Mouse (Mus musculus): ENCODE results near the gene Memo1. TPM values are rescaled to one million over a fixed set of nuclear protein-coding genes. Genes with fewer than 3 reads are reported as not detected.
"Not testable (repeated sequence)": the region's sequence is repeated elsewhere in the genome, so short reads cannot be mapped to it uniquely, and the experiment has no call there.

Gene Memo1
- total RNA-seq, 2 experiments from 2014 or later: 88.3 to 94.1 TPM

GRCm38 (mm10) chr17:74265156-74265505, 30.2 kb downstream of the Memo1 start:
- no peak for DNase-seq (ENCODE audit: low spot score in 2 of 2)

GRCm38 (mm10) chr17:74264333-74265155, 30.8 kb downstream of the Memo1 start:
- DNase-seq (ENCODE audit: low spot score in 2 of 2): no peak

GRCm38 (mm10) chr17:74262415-74262814, 32.9 kb downstream of the Memo1 start:
- no peak for DNase-seq (ENCODE audit: low spot score in 2 of 2)

- peak in 1 of 2 experiments; percentile 6 for DNase-seq (ENCODE audit: low spot score in 2 of 2)
Observed at GRCm38 (mm10) chr17:74245284-74245683, 50.0 kb downstream of the Memo1 start.

- no peak for DNase-seq (ENCODE audit: low spot score in 2 of 2)
Observed at GRCm38 (mm10) chr17:74242788-74243187, 52.5 kb downstream of the Memo1 start.

GRCm38 (mm10) chr17:74240322-74240721, 55.0 kb downstream of the Memo1 start:
- no peak for DNase-seq (ENCODE audit: low spot score in 2 of 2)

- no peak for DNase-seq (ENCODE audit: low spot score in 2 of 2)
Observed at GRCm38 (mm10) chr17:74228131-74228759, 67.1 kb downstream of the Memo1 start.

GRCm38 (mm10) chr17:74217304-74217703, 78.0 kb downstream of the Memo1 start:
- DNase-seq (ENCODE audit: low spot score in 2 of 2): no peak

GRCm38 (mm10) chr17:74212831-74213524, 82.3 kb downstream of the Memo1 start:
- DNase-seq (ENCODE audit: low spot score in 2 of 2): not testable (repeated sequence)

- DNase-seq (ENCODE audit: low spot score in 2 of 2): no peak
Observed at GRCm38 (mm10) chr17:74209143-74209908, 86.0 kb downstream of the Memo1 start.

- DNase-seq (ENCODE audit: low spot score in 2 of 2): no peak
Observed at GRCm38 (mm10) chr17:74195943-74196342, 99.4 kb downstream of the Memo1 start.

GRCm38 (mm10) chr17:74194755-74195154, 100.6 kb downstream of the Memo1 start:
- DNase-seq (ENCODE audit: low spot score in 2 of 2): no peak

- DNase-seq (ENCODE audit: low spot score in 2 of 2): no peak
Observed at GRCm38 (mm10) chr17:74193463-74193862, 101.9 kb downstream of the Memo1 start.

- DNase-seq (ENCODE audit: low spot score in 2 of 2): no peak
Observed at GRCm38 (mm10) chr17:74191446-74191845, 103.9 kb downstream of the Memo1 start.

- no peak for DNase-seq (ENCODE audit: low spot score in 2 of 2)
Observed at GRCm38 (mm10) chr17:74186197-74186596, 109.1 kb downstream of the Memo1 start.

- DNase-seq (ENCODE audit: low spot score in 2 of 2): no peak
Observed at GRCm38 (mm10) chr17:74184739-74185138, 110.6 kb downstream of the Memo1 start.

- no peak for DNase-seq (ENCODE audit: low spot score in 2 of 2)
Observed at GRCm38 (mm10) chr17:74180889-74181288, 114.4 kb downstream of the Memo1 start.

- not testable (repeated sequence) for DNase-seq (ENCODE audit: low spot score in 2 of 2)
Observed at GRCm38 (mm10) chr17:74179640-74180039, 115.7 kb downstream of the Memo1 start.

- no peak for DNase-seq (ENCODE audit: low spot score in 2 of 2)
Observed at GRCm38 (mm10) chr17:74173726-74174125, 121.6 kb downstream of the Memo1 start.

GRCm38 (mm10) chr17:74172834-74173233, 122.5 kb downstream of the Memo1 start:
- no peak for DNase-seq (ENCODE audit: low spot score in 2 of 2)

- DNase-seq (ENCODE audit: low spot score in 2 of 2): peak; percentile 15 to 49
Observed at GRCm38 (mm10) chr17:74159443-74159894, 135.9 kb downstream of the Memo1 start.

All from adrenal gland, postnatal 4 days (tissue).